9 mouse cellular contexts compared by ENCODE assay signal in genomic region chr1:183040847-183041382, GRCm38 (mm10).
DNase-seq lines count a peak whose midpoint lies in the region; ATAC-seq and TF ChIP-seq lines count a peak whose summit lies in the region.
"Had no signal": no experiment of that assay in that cellular context is flagged by ENCODE, and none has a peak within 500 bp of the region (broad histone marks: within the 10 kb centered on the region; RNA-seq: fewer than 3 reads in every experiment).

No protein-coding gene starts in this region.

- 0 out of 2 replicates have a peak, but pooled peaks cover 3% of the 10 kb centered on the region for H3K9me3 ChIP-seq in heart, embryonic 14.5 days (ENCODE audit: control insufficient read depth, low read length)
- H3K9me3 ChIP-seq in kidney, postnatal 0 days (replicated peaks; ENCODE audit: low read length): no peaks in the 10 kb centered on the region
- peaks cover 6% of the 10 kb centered on the region; the same call in 1 of the 2 replicates for H3K9me3 ChIP-seq in forebrain, embryonic 12.5 days
- no peaks in the 10 kb centered on the region for H3K9me3 ChIP-seq in midbrain, embryonic 13.5 days

- peak; percentile 33; the same call in 1 of the 2 replicates for ATAC-seq in heart, embryonic 14.5 days (ENCODE audit: insufficient number of reproducible peaks, insufficient read depth, low FRiP score, low read depth)
- ATAC-seq in kidney, postnatal 0 days (replicated peaks; ENCODE audit: low FRiP score, low read depth): peak; percentile 61; the same call in 1 of the 2 replicates
- ATAC-seq in forebrain, embryonic 12.5 days (ENCODE audit: low FRiP score): no peak
- ATAC-seq in midbrain, embryonic 13.5 days: no peak

- H3K4me3 ChIP-seq in heart, embryonic 14.5 days (ENCODE audit: control insufficient read depth in 1 of 2, insufficient read depth in 1 of 2, low read depth in 1 of 2, low read length in 2 of 2): no peak overlapping the region
- H3K4me3 ChIP-seq in kidney, postnatal 0 days (replicated peaks; ENCODE audit: low read depth, low read length): no peak overlapping the region
- no peak overlapping the region for H3K4me3 ChIP-seq in forebrain, embryonic 12.5 days (replicated peaks)
- no peak overlapping the region for H3K4me3 ChIP-seq in midbrain, embryonic 13.5 days (replicated peaks)

- H3K36me3 ChIP-seq in heart, embryonic 14.5 days (ENCODE audit: control insufficient read depth, insufficient read depth, low read length): no peaks in the 10 kb centered on the region
- no peaks in the 10 kb centered on the region for H3K36me3 ChIP-seq in kidney, postnatal 0 days (ENCODE audit: insufficient read depth, low read length)
- no peaks in the 10 kb centered on the region for H3K36me3 ChIP-seq in forebrain, embryonic 12.5 days (replicated peaks)
- no peaks in the 10 kb centered on the region for H3K36me3 ChIP-seq in midbrain, embryonic 13.5 days

- WGBS in heart, embryonic 14.5 days: 53% methylated on average over 11 of the region's 11 CpGs
- WGBS in kidney, postnatal 0 days: 66% methylated on average over 11 of the region's 11 CpGs
- whole genome bisulfite sequencing in forebrain, embryonic 12.5 days: 87% methylated on average over 11 of the region's 11 CpGs
- WGBS in midbrain, embryonic 13.5 days: 85% methylated on average over 11 of the region's 11 CpGs

- no peak overlapping the region for H3K9ac ChIP-seq in heart, embryonic 14.5 days (ENCODE audit: low read length)
- no peak overlapping the region for H3K9ac ChIP-seq in kidney, postnatal 0 days (ENCODE audit: low read depth, low read length)
- no peak overlapping the region for H3K9ac ChIP-seq in forebrain, embryonic 12.5 days
- H3K9ac ChIP-seq in midbrain, embryonic 13.5 days (replicated peaks): no peak overlapping the region

- no peak overlapping the region for H3K4me2 ChIP-seq in heart, embryonic 14.5 days (ENCODE audit: low read length)
- H3K4me2 ChIP-seq in kidney, postnatal 0 days (ENCODE audit: low read length): no peak overlapping the region
- no peak overlapping the region for H3K4me2 ChIP-seq in forebrain, embryonic 12.5 days
- no peak overlapping the region for H3K4me2 ChIP-seq in midbrain, embryonic 13.5 days (replicated peaks)

- peaks cover 17 to 26% of the 10 kb centered on the region in 2 experiments for H3K4me1 ChIP-seq in heart, embryonic 14.5 days (ENCODE audit: control insufficient read depth in 2 of 2, insufficient read depth in 2 of 2, low read length in 2 of 2)
- no peaks in the 10 kb centered on the region for H3K4me1 ChIP-seq in kidney, postnatal 0 days (replicated peaks; ENCODE audit: insufficient read depth, low read length)
- H3K4me1 ChIP-seq in forebrain, embryonic 12.5 days: peaks cover under 1% of the 10 kb centered on the region; the same call in 1 of the 2 replicates
- H3K4me1 ChIP-seq in midbrain, embryonic 13.5 days (replicated peaks): peaks cover under 1% of the 10 kb centered on the region; the same call in 1 of the 2 replicates

- H3K27me3 ChIP-seq in heart, embryonic 14.5 days (ENCODE audit: control insufficient read depth, insufficient read depth, low read length): no peaks in the 10 kb centered on the region
- no peaks in the 10 kb centered on the region for H3K27me3 ChIP-seq in kidney, postnatal 0 days (ENCODE audit: insufficient read depth, low read length)
- H3K27me3 ChIP-seq in forebrain, embryonic 12.5 days: peaks cover 55% of the 10 kb centered on the region
- H3K27me3 ChIP-seq in midbrain, embryonic 13.5 days: peaks cover 48% of the 10 kb centered on the region

- DNase-seq in ovary, postnatal 36 days (ENCODE audit: low spot score): peak; percentile 28
- DNase-seq in ovary, postnatal 10 days (ENCODE audit: low spot score): no peak
- peak; percentile 53 for DNase-seq in kidney, postnatal 0 days (ENCODE audit: low spot score)
- DNase-seq in testis, postnatal 14 days (ENCODE audit: low spot score): peak; percentile 27
- no peak for DNase-seq in thymus, adult 18-20 months
- DNase-seq: thymus, postnatal 14 days had no signal

- peak; percentile 8; the same call in 1 of the 2 replicates for TF ChIP-seq CTCF in kidney, postnatal 0 days (IDR thresholded peaks at IDR 0.05; ENCODE audit: low read depth)

- 0 out of 4 replicates have a peak overlapping the region, but pooled peaks of 1 of the 2 experiments have one; percentile 28 for H3K27ac ChIP-seq in heart, embryonic 14.5 days (replicated peaks in 1 of 2; ENCODE audit: control insufficient read depth in 1 of 2, insufficient read depth in 1 of 2, low read depth in 2 of 2, low read length in 2 of 2)
- H3K27ac ChIP-seq in kidney, postnatal 0 days: no peak overlapping the region
- H3K27ac ChIP-seq in forebrain, embryonic 12.5 days: no peak overlapping the region
- H3K27ac ChIP-seq in midbrain, embryonic 13.5 days: no peak overlapping the region

Comparison
In these comparisons a context has a peak if more than half of its experiments do, and no peak if none do; other contexts are left out.
1. DNase-seq: peak in ovary, postnatal 36 days (single experiment), kidney, postnatal 0 days (single experiment) and testis, postnatal 14 days (single experiment); none in ovary, postnatal 10 days (single experiment) and thymus, adult 18-20 months (0 of 2).
2. ATAC-seq: peak in heart, embryonic 14.5 days (single experiment) and kidney, postnatal 0 days (single experiment); none in forebrain, embryonic 12.5 days (single experiment) and midbrain, embryonic 13.5 days (single experiment).